Mouse (Mus musculus) megakaryocyte, embryonic 14.5 days (primary cell): ENCODE results near the gene Rfx8.
A peak's percentile ranks its signal among the peaks of the same experiment; 100 is the strongest.

Experiments used
- FLI1 ChIP-seq: IDR thresholded peaks from 2 replicates; pipeline ENCODE4 v1.6.1; 2012; ENCODE audit warnings: low read length, inconsistent platforms, mixed read lengths
- GATA1 ChIP-seq: IDR thresholded peaks from 3 replicates; pipeline ENCODE4 v1.6.1; 2012; ENCODE audit warnings: mixed read lengths, low read length, inconsistent platforms, borderline replicate concordance

DNA sequence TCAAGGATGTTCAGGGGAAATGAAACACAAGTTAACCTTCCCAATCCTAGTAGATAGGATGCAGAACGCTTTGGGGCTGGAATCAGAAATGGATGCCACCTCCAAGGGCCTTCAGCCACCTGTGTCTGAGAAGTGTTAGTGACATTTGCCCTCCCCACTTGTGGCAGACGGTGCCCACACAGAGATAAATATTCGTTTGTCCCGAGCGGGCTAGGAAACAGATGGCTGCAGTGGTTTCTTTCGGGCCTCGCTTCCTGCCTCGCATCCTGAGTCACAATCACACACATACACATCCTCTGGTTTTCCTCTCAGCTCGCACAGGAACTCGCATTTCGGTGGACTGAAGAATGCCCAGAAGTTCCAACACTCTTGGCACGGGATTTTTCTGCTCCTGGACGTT lies 13.5 kb upstream of the Rfx8 start:
- TF ChIP-seq GATA1 = peak; percentile 33; the same call in 1 of the 3 replicates
- peak; percentile 39; the same call in 1 of the 2 replicates for TF ChIP-seq FLI1
